Mouse (Mus musculus): Measurements from ENCODE around the gene Evx1.
"Not testable (repeated sequence)": the region's sequence is repeated elsewhere in the genome, so short reads cannot be mapped to it uniquely, and the experiment has no call there.

The Evx1 gene

GRCm38 (mm10) chr6:52320966-52321825 is 7.9 kb downstream of the Evx1 start:
- no peak for DNase-seq (ENCODE audit: low read depth, low spot score)

GRCm38 (mm10) chr6:52321826-52322315 is 8.6 kb downstream of the Evx1 start:
- no peak for DNase-seq (ENCODE audit: low read depth, low spot score)

- no peak for DNase-seq (ENCODE audit: low read depth, low spot score)
Observed at GRCm38 (mm10) chr6:52322721-52323215, 9.5 kb downstream of the Evx1 start.

- DNase-seq (ENCODE audit: low read depth, low spot score), result no peak
Observed at GRCm38 (mm10) chr6:52323292-52323691, 10.0 kb downstream of the Evx1 start.

- no peak for DNase-seq (ENCODE audit: low read depth, low spot score)
Observed at GRCm38 (mm10) chr6:52324061-52324460, 10.8 kb downstream of the Evx1 start.

- DNase-seq (ENCODE audit: low read depth, low spot score), result not testable (repeated sequence)
Observed at GRCm38 (mm10) chr6:52346816-52347215, 33.5 kb downstream of the Evx1 start.

GRCm38 (mm10) chr6:52366021-52366420 is 52.7 kb downstream of the Evx1 start:
- no peak for DNase-seq (ENCODE audit: low read depth, low spot score)

GRCm38 (mm10) chr6:52366533-52366932 is 53.2 kb downstream of the Evx1 start:
- DNase-seq (ENCODE audit: low read depth, low spot score), result no peak

- DNase-seq (ENCODE audit: low read depth, low spot score), result no peak
Observed at GRCm38 (mm10) chr6:52367067-52367466, 53.8 kb downstream of the Evx1 start.
